Mouse (Mus musculus) layer of hippocampus, postnatal 36 days (tissue): Measurements from ENCODE around the gene Jph2. TPM values are rescaled to one million over a fixed set of nuclear protein-coding genes. Genes with fewer than 3 reads are reported as not detected.
A peak's percentile ranks its signal among the peaks of the same experiment; 100 is the strongest.

Source experiments
- DNase-seq, 2 experiments: peaks; one replicate each; pipeline ENCODE4 v3.0.0; 2022
- total RNA-seq, 2 experiments: library from RNA; stranded (reverse); gene quantifications; 2 replicates each; pipeline ENCODE4 v1.2.3; 2021

Gene Jph2
- total RNA-seq, 2 experiments from 2014 or later: 0.45 to 0.63 TPM

DNA sequence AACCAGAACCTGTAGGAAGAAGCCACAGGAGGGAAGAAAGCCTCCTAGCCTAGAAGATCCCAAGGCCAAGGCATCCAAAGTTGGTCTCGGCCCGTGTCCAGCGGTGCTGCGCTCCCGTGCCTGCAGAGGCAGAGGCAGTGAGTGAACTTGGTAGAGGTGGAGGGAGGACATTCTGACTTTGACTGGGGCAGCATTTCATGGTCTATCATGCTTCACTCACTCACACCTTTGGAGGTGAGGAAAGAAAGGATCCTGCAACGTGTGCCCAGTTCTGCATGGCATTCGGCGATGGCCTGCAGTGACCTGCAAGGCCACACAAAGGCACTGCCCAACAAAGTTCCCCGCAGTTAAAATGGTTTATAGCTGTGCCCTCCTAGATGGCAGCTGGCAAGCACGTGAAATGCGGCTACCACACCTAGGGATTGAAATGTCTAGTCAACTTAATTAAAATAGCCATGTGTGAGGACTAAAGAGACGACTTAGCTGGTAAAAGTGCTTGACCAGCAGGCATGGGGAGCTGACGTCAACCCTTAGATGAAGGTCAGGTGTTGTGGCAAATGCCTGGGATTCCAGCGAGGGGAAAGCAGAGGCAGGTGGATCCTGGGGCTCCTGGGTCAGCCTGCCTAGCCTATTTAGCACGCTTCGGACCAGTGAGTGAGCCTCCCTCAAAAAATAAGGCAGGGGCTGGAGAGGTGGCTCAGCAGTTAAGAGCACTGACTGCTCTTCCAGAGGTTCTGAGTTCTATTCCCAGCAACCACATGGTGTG lies 36.8 kb downstream of the Jph2 start:
- no peak for DNase-seq

DNA sequence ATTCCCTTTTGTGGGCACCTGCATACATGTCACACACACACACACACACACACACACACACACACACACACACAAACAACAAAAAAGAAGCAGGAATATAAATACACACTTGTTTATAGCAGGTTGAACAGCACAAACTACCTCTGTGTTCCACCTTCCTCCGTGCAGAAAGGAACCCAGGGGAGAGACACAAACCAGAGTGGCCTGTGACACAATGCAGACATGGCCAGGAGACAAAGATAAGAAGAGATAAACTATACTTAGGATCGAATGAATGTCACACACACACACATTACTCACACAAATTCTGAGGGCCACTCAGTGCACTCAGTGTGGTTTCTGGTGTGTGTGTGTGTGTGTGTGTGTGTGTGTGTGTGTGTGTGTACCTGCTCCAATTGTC lies 38.5 kb downstream of the Jph2 start:
- no peak for DNase-seq

DNA sequence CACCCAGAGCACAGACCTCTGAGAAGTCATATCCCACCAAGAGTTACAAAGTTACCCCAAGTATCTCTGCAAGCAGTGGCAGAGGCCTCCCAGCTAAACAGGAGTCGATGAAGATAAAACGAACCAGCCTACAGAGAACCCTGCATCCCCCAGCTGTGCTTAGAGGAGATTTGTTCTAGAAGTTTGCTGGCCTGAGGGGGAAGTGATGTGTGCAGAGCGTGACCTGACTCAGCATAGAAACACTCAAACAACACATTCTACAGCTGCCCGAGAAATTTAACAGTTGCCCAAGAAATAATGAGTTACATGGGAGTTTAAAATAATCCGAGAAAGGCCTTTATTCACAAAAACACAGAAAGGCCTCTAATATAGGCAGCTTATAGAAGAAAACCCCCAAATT lies 39.1 kb downstream of the Jph2 start:
- DNase-seq: no peak

DNA sequence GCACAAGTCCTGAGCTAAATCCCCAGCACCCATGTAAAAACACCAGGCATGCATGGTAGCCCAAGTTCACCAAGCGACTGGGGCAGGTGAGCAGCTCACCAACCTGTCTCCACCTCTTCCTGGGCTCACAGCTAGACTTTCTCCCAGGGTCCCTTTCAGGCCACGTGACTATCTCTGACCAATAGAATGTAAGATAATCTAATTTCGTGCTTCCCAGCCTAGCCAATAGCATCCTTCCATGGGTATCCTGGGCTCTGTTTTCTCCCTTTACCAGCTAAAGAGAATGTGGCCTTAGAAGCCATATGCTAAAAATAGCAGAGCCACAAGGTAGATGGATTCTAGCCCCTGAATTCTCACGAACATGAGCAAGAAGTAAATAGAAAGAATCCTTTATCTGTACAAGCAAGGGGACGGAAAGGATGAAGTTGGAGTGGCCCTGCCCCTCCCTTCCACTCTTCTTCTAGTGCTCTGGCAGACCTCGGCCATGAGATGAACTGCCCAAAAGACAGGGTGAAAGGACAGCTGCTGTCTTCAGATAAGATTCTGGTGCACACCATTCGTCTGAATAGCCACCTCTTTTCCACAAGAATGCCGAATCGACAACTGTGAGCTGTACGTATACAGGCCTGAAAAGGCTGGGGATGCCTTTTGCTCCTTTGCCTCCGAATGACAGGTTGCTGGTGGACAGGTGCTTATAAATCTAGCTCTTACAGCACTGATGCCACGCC lies 41.5 kb downstream of the Jph2 start:
- no peak for DNase-seq

DNA sequence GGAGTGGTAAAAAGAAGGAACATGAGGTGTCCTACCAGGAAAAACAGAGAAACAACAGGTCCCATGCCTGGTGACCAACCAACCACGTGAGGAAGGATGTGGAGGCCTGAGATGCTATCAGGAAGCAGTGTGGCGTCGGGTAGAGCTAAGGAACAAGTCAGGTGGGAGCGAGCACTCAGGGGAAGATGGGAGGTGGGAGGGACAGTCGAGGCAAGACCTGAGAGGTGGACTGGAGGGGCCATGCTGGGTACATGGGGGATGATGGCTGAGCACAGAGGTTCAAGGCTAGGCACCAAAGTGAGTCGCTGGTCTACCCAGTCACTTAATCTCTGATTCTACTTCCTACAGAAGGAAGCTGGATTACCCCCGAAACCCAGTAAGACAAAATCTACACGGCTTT lies 42.1 kb downstream of the Jph2 start:
- DNase-seq: no peak

DNA sequence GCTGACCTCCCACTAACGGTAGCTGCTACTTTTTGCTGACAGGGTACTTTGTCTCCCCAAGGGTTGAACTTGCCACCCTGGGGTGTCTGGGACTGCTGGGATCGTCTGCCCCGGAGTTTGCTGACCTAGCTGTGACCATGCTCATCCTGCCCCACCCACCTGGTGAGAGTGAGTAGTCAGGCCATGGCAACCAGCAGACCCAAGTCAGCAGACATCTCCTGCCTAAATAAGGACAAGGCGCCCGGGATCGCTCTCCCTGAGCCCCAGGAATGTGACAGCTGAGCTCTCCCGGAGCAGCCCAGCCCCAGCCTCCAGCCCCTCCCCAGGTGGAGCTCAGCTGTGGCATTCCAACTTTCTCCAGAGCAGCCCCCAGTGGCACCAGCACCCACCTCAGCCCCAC lies 44.1 kb downstream of the Jph2 start:
- no peak for DNase-seq

DNA sequence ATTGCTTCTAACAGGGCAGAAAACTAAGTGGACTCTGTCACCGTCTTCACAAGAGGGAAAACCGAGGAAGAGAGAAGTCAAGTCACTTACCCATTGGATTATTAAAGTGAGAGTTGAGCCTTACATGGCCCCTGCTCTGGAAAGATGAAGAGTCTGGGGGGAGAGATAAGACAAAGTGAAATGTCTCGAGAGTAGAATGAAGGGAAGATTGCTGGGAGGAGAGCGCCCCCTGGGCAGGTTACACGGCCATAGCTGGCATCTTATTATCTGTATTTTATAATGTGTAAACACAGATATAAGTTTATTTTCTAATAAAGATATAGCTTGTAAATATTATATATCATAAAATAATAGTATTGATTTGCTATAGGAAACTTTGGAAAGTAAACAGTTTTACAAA lies 47.4 kb downstream of the Jph2 start:
- no peak for DNase-seq

DNA sequence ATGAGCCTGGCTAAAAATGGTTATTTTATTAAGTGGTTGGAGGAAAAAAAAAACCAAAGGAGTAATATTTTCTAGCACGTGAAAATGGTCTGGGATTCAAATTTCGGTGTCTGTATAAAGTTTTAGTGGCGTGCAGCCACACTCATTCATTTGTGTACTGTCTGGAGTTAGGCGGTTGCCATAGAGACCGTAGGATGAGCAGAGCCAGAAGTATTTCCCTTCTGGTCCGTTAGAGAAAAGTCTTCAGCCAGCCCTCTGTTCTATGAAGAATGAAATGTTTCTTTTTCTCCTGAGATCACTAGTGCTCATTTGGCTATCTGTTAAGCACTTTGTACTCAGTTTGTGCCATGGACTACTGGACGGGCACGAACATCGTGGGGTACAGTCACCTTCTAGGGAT lies 48.4 kb downstream of the Jph2 start:
- peak in 1 of 2 experiments; percentile 9 for DNase-seq

DNA sequence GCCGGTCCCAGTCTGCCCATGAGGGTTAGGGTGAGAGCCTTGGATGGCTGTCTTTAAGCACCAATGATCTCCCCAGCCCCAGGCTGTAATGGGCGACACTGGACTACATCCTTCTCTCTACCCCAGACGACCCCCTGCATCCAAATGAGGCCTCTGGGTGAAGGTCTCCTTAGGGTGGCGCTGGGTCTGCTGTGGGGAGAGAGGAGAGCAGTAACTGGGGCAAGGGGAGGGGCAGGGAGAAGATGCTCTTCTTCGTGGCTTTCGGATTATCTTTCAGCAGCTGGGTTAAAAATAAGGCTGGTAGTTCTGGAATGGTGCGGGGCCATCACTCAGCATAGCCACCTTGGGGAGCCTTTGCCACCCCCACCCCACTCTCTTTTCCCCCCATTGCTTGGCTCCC lies 49.1 kb downstream of the Jph2 start:
- DNase-seq: no peak

DNA sequence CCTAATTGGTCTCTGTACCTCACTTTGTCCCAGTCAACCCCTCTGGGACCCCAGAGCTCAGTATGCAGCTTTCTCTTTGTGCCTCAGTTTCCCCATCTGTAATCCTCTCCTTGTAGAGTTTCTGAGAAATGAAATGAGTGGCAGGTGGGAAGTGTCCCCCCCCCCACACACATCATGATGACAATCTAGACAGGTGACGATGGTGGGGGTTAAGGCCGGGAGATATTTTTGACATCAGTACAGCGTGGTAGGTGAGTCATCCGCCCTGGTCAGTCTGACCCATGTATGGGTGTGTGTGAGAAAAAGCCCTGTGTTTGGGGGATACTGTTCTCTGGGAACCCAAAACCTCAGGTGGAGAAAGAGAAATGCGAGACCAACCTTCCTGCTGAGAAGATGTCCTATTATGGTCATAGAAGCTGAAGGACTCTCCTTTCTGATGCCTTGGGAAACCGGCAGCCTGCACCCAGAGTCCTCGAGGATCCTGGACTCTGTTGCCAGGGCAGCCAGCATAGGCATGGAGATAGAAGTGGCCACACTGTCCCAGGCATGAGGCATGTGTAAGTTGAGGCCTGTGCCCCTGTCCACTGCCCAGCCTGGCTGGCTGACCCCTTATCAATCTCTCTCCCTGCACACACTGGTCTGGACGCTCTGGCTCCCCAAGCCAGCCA lies 50.1 kb downstream of the Jph2 start:
- no peak for DNase-seq

DNA sequence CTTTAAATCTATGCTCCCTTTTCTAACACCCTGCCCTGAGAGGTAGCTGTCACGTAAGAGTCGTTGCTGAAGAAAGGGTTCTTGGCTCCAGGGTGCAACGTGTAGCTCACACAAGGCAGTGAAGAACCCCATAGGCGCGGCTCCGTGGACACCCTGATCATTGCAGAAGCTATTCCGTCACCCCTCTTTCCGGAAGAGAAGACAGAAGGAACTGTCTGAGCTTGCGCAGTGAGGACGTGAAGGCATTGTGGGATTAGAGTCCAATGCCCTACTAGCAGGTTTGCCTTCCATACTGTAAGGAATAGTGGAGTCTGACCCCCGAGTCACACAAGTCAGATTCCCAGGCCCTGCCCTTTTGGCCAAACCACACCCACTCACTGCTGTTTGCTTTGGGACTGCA lies 51.3 kb downstream of the Jph2 start:
- no peak for DNase-seq

DNA sequence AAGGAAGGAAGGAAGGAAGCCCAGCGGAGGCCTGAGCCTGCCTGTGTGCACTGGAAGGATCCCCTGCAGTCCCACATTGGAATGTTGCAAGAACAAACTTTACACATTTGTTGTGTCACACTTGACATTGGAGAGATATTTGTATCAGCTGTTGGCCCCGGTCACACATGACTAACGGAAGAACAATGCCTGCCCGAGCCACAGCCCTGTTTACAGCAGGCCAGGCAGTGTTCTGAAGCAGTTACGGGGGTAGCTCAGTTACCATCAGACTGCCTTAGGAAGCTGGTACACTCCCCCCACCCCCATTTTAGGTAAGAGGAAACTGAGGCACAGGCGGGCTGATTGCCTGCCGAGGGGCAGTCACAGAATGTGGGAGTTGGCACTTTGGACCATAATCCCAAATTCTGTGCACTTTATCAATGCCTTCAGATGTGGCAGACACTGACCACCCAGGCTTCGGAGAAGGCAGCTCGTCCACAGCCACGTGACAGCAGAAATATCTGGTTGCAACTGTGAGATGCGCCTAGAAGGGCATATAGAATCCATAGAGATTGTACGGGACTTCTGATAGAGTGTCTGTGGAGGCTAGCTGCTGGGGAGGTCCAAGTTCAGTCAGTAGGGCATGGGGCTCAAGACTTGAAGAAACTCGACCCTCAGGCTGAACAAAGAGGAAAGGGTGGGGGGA lies 52.7 kb downstream of the Jph2 start:
- no peak for DNase-seq

DNA sequence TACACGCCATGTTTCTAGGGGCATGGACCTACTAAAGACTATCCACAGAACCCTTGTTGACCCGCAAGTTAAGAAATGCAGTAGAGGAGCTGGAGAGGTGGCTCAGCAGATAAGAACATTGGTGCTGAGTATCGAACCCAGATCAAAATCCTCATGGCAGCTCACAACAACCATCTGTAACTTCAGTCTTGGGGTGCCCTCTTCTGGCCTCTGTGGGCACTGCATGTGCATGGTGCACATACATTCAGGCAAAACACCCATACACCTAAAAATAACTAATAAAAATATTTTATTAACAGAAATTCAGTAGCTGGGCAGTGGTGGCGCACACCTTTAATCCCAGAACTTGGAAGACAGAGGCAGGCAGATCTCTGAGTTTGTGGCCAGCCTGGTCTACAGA lies 54.1 kb downstream of the Jph2 start:
- DNase-seq: no peak

DNA sequence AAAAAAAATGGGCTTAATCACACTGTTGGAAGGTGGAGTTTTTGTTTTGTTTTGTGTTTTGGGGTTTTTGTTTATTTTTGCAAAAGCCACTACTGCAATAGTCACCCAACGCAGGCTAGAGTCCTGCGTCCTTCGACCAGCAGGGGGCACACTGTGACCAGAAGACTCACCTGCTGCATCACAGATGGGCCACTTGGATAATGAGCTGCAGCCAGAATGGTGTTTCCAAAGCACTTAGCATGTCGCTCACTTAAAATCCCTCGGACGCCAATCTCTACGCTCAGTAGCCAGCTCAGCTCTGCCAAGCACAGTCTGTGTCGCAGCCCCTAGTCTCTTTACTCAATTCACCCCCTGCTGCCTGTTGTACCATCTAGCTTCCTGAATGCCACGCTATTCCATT lies 57.5 kb downstream of the Jph2 start:
- peak; percentile 30 to 55 for DNase-seq

DNA sequence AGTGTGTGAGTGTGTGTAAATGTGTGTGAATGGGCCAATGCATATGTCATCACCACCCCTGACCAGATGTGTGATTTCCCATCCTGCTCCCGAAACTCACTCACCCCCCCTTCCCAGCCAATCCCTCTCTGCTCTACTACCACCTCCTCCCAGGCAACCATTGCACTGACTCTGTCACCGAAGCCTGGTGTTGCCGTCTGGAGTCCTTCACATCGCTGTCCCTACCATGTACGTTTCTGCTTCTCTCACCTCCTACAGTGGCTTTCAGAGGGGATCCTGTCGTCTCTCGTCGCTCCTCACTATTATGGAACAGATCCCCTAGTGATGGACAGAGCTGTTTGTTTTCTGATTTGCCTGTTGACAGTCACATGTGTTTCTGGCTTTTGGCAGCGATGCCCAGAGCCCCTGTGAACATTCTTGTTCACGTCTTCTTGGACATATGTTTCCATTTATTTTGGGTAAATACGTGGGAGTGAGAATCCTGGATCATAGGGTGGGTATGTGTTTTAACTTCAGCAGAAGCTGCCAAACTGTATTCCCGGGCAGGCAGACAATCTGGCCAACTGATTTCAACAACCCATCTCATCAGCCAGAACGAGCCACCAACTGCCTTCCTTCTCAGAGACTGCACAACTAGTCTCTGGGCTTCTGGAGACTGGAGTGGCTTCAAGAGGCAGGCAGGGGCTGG lies 65.3 kb downstream of the Jph2 start:
- peak; percentile 41 to 50 for DNase-seq

DNA sequence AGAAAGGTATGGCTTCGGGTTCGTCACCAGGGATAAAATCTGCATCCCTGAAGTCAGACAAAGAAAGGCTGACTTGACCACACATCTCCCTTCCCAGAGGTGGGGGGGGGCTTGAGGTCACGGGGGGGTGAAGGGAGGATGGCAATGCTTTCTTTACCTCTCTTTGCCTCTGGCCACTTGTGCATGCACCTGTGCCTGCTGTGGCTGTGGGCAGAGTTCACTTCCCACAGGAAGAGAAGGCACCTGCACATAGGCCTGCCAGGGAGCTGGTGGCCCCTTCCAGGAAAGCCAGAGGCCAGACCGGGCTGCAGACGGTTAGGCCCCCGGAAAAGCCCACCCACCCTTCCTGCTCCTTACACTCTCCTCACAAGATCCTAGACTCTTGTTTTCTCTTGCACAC lies 66.4 kb downstream of the Jph2 start:
- DNase-seq: no peak

DNA sequence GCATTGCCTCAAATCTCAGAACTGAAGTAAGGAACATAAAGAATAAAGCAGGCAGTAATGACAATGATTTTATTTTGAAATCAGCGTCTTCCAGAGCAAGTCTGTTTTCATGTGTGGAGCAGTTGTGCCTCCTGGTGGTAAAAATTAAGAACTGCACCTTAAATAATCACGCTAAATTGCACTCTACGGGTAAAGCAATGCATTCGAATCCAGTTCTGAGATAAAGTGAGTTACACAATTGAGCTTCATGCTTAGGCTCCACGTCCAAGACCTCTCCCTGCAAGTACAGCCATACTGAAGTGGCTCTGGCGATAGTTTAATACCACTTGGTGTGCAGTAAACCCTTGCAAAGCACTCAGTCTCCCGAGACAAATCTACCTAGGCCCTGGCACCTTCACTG lies 67.1 kb downstream of the Jph2 start:
- DNase-seq: peak in 1 of 2 experiments; percentile 32

DNA sequence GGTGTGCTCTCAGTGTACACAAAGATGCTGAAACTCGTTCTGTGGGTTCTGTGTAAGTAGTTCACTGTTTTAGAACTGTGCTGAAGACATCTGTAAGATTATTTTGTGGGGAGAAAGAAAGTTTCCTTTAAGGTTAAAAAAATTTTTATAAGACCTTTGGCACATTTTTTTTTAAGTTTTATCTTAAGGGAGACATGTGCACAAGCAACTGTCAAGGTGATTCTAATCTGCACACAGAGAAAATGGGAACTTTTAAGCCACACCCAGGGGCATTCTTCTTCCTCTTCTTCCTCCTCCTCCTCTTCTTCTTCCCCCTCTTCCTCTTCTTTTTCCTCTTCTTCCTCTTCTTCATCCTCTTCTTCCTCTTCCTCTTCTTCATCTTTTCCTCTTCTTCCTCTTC lies 74.6 kb downstream of the Jph2 start:
- no peak for DNase-seq

DNA sequence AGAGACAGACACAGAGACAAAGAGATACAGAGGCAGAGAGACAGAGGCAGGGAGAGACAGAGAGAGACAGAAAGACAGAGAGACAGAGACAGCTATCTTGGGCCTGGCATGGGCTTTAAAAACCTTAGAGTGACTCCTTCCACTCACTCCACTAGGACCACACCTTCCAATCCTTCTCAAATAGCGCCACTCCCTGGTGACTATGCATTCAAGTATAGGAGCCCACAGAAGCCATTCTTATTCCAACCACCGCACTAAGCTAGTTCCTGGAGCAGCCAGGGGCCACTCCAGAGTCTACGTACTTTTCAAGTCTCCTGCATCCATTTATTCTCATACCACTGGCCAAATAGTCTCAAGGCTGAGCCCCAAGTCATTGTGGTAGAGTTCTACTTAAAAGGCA lies 79.0 kb downstream of the Jph2 start:
- DNase-seq: no peak

DNA sequence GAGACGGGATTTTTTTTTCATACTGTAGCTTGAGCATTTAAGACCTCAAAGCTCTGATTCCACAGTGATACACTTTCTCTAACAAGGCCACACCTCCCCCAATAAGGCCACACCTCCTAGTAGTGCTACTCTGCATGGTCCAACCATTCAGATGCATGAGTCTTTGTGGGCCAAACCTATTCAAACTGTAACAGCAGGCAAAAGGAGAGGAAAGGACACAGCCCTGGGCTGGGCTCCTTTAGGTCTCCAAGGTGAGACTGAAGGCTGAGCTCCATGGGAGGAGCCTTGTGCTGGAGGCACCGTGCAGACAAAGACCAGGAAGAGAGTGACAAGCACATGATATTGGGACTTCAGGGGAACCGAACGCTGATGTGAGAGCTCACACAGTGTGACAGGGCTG lies 80.5 kb downstream of the Jph2 start:
- no peak for DNase-seq

DNA sequence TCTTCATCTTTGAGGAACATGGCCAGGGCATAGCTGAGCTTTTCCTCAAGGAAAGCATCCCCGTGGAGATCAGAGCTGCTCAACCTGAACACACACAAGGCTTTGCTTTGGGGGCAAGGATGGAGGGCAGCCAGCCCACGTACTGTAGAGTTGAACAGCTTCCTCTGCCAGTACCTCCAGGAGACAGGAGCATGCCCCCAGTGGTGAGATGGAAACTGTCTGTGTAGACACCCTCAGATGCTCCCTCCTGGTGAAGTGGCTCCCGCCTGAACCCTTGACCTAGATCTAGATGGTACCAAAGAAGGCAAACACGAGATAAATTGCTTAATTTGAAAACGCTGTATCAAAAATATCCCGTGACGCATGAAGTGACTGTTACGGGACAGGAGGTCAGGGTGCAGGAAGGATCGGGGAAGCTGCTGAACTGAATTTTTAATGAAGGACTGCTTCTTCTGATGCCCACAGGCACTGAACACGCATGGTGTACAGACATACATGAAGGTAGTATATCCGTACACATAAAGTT lies 87.6 kb downstream of the Jph2 start:
- DNase-seq: no peak

DNA sequence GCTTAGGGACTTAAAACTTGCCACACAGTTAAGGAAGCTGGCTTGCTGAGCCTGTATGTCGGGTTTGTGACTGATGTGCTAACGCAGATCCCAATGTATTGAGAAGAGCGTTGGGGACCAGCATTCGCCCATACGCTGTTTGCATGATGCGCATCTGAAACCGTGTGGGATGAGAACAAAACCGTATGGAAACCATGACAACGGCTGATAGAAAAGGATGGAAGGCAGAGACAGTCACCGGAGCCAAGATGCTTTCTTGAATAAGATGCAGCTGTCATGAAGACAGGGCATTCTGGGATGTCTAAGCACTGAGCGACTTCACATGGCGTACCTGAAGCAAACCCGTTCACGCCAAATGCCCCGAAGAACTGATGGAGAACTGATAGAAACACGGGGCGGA lies 88.4 kb downstream of the Jph2 start:
- peak in 1 of 2 experiments; percentile 26 for DNase-seq
